Mouse (Mus musculus): ENCODE results near the gene Ano1.

Ano1 gene

DNA sequence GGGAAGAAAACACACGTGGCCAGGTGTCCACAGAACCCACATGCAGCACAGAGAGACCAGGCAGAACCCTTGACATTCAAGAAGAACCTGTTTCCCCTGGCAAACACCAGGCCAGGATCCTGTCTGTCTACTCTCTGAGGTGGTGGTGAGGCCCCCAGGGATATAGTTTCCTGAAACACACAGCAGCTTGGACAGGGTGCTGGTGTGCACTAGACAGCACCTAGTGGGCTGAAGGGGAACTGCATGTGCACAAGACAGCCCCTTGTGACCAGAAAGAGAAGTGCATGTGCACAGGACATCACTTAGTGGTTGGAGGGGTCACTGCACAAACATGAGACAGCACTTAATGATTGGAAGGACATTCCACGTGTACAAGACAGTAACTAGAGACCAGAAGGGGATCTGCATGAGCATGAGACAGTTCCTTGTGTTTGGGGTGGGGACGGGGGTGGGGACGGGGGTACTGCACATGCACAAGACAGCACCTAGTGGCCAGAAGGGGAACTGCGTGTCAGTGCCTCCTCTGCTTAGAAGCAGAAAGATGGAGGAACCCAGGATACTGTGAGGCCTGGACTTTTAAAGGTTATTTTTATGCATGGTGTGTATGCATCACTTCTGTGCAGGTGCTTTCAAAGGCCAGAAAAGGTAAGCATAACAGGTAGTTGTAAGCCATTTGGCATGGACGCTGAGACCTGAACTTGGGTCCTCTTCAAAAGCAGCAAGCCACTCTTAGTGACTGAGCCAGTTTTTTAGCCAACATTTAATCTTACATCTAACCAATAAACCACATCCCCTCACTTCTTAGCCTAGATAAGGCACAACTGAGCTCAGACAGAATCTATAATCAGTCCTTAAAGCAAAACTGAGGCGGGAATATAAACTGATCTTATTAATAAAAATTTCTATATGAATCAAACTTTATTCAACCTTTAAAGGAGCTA, 54.7 kb downstream of the Ano1 start:
- DNase-seq (ENCODE audit: low spot score) = no peak

DNA sequence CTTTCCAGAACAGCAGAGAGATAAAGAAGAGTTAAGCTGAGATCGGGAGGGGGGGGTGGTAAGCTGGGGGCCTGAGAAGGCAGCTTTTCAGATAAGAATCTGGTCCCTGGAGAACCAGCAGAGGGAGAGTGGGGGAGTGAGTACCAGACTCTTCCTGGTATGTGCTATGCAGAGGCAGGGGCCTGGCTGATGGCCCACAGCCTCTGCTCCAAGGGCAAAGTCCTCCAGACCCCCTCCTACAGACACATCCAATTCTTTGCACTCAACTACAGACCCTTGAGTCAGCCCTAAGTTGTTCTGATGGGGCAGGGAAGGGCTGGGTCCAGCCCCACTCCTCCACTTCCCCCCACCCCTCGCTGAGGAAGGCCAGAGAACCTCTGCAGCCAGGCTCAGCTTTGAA, 61.9 kb downstream of the Ano1 start:
- no peak for DNase-seq (ENCODE audit: low spot score)

DNA sequence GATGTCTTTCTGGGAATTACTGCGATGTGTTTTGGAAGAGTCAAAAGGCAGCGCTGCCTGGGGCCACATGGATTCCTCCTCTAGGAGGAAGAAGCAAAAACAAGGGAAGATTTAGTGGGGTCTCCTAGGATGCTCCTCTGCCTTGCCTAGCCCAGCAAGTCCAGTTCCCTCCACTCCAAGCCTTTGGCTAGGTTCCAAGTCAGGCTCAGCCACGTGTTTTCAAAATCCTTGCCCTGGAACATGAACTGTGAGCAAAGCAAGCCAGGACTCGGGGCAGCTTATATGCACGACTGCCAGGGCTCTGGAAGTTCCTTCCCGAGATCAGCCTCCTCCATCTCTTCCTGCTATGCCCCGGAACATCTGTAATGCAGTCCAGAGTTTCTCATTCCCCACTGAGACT, 62.6 kb downstream of the Ano1 start:
- DNase-seq (ENCODE audit: low spot score) = no peak

DNA sequence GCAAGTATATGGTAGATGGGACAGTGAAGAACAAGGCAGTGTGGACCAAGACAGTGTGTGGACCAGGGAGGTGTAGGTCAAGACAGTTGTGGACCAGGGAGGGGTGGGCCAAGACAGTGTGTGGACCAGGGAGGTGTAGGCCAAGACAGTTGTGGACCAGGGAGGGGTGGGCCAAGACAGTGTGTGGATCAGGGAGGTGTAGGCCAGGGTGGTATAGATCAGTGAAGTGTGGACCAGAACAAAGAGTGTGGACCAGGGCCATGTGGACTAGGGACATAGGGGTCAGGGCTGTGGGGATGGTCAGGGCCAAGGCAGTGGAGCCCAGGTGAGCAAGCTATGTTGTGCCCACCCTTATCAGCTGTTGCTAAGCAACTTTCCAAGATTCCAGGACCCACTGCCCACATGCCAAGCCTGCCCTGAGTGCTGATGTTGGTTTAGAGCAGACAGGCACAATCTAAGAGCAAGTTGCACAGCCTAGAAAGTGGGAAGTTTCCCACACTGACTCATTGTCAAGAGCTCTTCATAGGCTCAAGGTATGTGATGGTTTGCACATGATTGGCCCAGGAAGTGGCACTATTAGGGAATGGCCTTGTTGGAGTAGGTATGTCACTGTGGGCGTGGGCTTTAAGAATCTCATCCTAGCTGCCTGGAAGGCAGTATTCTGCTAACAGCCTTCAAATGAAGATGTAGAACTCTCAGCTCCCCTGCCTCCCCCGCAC, 64.0 kb downstream of the Ano1 start:
- DNase-seq (ENCODE audit: low spot score) = no peak

DNA sequence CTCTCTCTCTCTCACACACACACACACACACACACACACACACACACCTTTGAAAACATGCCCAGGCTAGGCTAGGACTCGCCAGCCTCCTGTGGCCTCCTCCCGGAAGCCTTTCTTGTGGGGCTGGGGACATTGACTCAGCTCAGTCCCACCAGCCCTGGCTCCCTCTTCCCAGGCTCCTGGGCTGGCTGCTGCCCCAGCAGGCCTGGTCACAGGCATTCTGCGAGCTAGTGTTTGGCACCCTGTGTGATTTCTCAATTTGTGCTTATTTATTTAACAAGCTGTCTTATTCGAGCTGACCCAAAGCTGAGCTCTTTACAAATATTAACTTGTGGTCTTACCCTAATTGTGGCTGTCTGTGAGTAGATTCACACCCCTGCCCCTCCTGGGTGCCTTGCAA, 66.8 kb downstream of the Ano1 start:
- DNase-seq (ENCODE audit: low spot score) = no peak

DNA sequence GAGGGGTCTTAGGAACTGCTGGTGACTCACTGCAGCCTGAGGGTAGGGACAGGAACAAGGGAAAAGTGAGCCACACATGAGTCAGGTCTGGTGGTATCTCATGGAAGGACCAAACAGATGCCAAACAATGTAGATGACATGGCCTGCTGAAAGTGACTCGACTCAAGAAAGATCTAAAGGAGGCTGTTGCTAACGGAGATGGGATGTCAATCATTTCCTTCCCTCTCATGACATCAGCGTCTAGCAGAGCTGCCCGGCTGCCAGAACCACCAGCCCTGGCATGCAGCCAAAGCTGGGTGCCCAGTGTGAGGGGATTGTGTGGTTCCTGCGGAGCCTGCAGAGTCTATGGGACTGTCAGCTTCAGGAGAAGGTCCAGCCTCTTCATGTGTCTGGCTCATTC, 67.3 kb downstream of the Ano1 start:
- DNase-seq (ENCODE audit: low spot score) = no peak

DNA sequence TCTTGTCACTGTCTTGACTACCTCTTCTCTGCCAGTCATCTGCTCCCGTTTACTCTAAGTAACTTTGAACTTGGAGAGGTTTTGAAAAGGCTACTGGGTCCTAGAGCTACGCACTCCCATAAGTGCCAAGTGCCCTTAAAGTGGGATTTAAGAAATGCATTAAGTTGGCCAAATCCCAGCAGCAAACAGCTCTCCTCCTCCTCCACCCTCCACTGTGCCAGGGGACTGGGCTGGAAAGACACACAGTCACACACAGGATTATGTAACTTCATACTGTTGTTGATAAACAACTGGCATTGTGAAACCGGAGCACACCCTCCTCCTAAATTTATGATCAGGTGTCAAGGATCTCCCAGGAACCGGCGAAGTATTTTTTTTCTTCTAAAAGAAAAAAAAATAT, 71.7 kb downstream of the Ano1 start:
- no peak for DNase-seq (ENCODE audit: low spot score)

DNA sequence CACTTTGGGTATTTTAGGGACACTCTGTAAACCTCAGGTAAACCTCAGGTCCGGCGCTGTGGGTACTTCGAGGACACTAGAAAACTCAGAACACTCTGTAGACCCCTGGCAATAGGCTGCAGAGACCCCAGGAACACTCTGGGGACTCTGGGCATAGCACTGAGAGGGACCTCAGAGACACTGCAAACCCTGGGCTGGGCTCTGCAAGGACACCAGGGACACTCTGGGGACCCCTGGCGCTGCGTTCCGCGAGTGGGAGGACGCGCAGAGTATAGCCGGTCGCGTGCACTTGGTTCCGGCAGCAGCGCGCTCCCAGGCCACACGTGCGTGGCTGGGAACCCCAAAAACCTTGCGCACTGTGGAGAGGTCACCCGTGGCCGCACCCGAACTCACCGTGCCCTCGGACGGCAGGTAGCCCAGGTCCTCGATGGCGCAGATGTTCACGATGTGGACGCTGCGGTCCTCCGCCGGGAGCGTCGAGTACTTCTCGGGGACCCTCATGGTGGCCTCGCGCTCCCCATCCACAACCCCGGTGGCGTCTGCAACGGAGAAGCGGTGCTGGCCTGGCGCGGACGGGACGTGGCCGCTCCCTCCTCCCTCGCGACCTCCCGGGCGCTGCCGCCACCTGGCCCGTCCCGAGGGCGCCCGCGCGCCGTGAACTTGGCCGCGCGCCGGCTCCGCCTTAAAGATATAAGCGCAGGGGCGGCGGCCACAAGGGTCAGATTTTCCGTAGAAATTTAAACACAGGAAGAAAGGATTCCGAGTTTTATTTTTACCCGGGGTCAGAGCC, 73.3 kb downstream of the Ano1 start:
- DNase-seq (ENCODE audit: low spot score) = no peak

DNA sequence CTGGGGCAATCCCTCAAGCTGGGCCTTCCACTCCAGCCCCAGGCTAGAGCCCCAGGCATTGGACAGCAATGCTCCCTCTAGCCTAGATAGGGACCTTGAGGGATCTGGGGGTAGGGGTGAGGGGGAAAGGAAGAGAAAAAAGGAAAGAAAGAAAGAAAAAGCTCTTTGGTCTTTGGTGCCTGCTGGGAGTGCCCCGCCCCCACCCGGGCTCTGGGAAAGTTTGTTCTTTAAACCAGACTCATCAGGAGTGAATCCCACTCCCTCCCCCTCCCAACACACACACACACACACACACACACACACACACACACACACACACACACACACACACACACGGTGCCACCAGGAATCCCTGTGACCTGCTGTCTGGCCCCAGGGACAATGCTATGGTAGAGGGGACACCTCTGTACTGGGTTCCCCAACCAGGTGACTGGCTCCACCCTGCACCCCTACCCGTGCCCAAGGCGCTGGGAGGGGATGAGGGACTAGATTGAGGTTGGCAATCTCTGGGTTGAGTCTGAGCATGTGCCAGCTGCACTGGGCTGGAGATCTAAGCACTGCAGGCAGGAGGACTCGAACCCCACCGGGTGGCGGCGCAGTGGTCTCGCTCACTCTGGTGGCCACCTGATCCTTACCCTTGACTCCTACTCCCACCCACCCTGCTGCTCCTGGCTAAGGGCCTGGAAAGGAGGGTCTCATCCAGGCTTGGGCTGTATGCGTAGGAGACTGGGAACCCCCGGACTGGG, 74.3 kb downstream of the Ano1 start:
- DNase-seq (ENCODE audit: low spot score) = no peak

DNA sequence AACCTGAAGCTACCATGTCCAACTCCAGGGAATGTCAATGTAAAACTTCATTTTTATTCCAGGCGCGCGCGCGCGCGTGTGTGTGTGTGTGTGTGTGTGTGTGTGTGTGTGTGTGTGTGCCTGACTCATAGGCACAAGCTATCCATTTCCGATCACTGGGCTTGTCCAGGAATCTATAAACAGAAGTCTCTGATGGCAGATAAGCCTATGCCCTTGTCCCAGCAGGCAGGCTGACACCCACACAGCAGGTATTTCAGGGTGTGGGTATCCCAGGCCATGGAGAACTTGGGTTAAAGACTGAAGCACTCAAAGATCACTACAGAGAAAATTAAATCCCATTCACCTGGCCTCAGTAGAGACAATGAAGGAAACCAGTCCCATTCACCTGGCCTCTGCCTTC, 76.1 kb downstream of the Ano1 start:
- no peak for DNase-seq (ENCODE audit: low spot score)

DNA sequence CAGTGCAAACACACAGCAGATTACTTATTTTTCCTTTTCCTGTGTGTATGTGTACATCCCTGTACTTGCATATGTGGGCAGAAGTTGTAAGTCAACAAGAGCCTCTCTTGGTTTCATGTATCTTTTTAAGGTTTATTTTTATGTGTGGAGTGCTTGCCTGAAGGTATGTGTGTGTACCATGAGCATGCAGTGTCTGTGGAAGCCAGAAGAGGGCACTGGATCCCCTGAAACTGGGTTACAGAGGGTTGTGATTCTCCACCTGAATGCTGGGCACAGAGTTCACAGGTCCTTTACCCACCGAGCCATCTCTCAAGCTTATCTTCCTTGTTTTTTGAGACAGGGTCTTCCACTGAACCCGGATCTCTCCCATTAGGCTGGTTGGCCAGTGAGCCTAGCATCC, 81.9 kb downstream of the Ano1 start:
- DNase-seq (ENCODE audit: low spot score) = no peak

DNA sequence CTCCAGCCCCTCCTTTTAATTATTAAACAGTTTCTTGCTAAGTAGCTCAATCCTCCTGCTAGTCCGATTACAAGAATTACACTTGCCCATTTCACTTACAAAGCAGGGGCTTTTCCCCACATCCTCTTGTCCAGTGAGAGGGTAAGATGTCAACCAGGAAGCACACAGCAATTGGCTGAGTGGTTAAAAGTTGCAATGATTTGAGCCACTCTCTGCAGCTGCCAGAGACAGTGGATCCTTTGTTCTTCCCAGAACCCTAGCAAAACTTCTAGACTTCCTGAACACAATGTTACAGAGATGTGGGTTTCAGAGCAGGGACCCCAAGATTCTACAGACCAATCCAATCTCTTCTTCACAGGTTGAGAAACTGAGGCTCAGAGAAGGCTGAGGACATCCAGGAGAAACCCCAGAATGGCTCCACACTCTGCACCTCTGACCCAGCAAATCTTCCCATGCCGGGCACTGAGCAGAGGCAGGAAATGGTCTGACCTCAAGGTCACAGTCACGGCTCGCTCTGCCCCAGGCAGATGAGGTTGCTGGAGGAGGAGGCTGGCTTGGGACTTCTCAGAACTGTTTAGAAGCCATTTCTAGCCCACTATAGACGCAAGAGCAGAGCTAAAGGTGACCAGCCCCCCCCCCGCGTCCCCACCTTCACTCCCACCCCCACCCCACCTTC, 83.0 kb downstream of the Ano1 start:
- DNase-seq (ENCODE audit: low spot score) = no peak

DNA sequence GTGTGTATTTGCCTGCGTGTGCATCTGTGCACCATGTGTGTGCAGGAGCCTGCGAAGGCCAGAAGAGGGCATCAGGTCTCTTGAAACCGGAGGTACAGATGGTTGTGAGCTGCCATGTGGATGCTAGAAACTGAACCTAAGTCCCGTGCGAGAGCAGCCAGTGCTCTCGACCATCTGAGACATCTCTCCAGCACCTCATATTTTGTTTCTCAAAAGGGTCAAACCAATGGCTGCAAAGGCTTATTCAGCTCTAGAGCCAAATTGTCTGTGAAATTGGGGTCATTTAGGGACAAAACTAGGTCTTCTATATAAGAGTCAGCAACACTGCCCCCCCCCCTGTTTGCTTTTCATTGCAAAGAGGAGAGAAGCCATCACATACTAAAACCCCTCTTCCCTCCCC, 84.7 kb downstream of the Ano1 start:
- DNase-seq (ENCODE audit: low spot score) = no peak

DNA sequence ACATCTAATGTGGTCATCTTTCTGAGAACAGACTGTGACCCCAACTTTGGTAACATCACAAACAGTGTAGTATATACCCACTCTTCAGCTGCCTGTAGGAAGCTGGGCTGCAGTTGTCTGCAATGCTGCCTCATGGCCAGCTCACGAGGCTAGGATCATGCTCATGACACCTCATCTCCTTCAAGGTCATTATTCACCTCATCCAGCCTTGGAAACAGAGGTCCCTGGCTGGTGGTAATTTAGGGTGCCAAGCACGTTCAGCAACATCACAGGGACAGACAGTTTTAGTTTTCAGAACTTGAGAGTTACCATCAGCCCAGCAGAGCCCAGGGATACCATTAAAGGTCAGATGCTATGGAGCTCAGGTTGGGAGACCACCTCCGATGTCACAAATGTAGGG, 86.2 kb downstream of the Ano1 start:
- DNase-seq (ENCODE audit: low spot score) = no peak

DNA sequence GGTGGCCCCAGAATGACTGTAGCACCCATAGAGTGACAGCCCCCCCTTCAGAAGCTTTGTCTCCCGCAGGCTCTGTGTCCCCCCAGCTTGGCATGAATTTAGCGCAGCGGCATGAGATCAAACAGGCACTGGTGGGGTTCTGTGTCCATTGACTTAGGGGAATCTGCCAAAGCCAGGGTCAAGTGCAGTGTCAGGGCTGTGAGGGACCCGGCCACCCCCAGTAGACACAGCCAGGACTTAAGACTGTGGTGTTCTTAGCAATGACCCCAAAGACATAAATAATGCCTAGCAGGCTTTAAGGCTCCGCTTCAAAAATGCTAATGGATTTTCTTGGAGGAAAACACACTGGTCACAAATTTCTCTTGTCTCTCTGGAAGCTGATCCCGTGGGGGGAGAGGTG, 88.2 kb downstream of the Ano1 start:
- no peak for DNase-seq (ENCODE audit: low spot score)

DNA sequence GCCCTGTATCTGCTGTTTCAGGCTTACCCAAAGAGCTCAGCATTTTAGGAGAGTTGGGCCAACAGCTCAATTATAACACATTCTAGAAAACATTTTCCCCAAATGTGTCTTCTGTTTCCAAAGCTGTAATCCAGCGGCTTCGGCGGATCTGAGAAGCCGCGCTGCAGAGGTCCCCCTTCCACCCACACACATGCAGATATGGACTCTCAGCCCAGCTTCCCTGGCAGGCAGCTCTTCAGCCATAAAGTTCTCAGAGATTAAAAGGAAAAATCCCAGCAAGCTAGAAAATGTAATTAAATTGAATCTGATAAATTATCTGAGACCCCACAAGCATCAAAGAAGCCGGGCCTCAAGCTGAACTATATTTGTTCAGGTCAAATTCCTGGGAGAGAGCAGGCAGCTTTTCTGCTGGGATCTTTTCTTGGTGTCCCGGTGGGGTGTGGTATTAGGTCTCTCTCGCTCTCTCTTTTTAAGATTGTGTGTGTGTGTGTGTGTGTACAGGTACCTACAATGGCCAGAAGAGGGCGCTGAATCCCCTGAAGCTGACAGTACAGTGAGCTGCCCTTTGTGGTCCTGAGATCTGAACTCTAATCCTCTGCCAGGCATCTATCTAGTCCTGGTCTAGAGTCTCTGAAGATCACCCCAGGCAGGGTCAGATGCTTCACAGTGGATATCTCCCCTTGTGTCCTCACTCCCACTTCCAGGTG, 95.4 kb downstream of the Ano1 start:
- DNase-seq (ENCODE audit: low spot score) = no peak

DNA sequence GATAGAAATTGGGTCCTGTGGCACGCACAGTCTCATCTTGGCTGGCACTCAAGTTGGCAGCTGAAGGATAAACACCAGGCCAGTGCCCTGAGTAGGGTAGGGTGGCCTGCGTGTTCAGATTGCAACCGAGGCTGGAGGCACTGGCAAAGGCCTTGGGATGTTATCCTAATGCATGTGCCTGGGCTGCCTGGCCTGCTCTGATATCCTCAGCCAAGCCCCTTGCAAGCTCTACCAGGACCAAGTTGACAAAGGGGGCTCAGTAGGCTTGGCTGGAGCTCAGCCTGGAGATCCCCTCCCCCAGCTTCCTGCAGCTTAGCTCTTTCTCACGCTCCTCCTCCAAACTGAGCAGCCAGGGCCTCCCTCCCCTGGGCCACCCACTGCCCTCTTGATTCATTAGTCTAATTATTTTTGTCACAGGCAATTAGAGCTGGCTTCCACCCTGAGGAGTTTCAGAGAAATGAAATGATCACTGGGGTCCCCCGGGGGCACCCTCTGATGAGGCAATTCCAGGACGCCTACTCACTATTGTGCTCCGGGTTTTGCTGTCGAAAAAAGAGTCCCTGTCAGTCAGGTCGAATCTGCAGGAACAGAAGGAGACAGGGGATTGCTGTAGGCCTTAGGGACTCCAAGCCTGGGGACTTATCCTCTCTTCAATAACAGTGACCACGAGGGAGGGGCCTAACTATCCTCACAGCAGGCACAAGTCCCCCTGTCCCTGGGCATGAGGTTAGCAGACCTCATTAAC, 97.9 kb downstream of the Ano1 start:
- no peak for DNase-seq (ENCODE audit: low spot score)

DNA sequence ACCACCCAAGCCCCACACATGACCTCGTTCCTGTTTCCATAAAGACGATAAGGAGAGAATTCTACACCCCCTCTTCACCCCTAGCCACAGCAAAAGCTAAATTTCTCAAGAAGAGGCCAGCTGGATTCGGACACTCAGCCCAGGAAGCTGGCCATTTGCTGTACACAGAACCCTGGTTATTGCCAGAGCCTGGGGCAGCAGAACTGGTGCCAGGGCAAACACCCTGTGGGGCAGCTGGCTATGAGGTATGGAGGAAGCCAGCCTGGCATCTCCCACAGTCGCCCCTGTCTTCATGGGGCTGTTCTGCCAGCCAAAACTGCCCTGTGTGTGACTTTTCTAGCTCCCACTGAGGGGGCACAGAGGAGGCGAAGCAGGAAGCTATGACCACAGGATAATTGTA, 104.2 kb downstream of the Ano1 start:
- DNase-seq (ENCODE audit: low spot score) = no peak

DNA sequence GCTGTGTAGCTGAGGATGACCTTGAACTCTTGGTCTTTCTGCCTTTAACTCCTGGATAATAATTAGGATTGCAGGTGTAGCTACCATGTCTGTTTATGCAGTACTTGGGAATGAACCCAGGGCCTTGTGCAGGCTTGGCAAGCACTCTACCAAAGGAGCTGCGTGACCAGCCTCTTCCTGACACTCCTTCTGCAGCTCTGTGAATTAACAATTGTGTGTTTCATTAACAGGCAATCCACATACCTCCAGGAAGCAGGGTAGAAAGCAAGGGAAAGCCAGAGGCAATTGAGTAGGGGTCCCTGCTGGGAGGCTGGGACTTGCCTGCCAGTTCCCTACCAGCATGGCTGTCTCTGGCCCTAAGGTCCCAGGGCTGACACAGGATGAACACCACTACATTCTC, 111.0 kb downstream of the Ano1 start:
- DNase-seq (ENCODE audit: low spot score) = no peak

DNA sequence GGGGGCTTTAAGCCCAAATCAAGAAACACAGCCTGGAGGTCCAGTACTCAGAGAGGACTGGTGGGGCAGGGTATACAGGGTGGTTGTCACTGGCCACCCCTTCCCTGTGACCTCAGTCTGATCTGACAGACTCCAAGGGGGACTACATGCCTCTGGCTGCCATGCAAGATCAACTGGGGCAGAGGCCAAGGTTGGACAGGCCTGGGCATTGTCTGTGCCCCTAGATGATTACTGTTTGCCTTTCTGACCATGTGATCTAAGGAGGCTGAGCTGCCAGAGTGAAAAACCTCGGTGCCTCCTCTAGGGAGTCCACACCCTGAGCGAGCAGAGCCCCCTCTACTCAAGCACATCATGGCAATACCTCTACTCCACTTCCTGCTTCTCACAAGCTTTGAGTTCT, 115.8 kb downstream of the Ano1 start:
- no peak for DNase-seq (ENCODE audit: low spot score)

Data from urinary bladder, postnatal 10 days (tissue).